Mouse (Mus musculus): ENCODE measurements around the gene Ccdc9. TPM values are rescaled to one million over a fixed set of nuclear protein-coding genes. Genes with fewer than 3 reads are reported as not detected.
"Not testable (repeated sequence)": the region's sequence is repeated elsewhere in the genome, so short reads cannot be mapped to it uniquely, and the experiment has no call there.

Ccdc9 gene
- total RNA-seq, 2 experiments from 2014 or later = 52.2 to 59.2 TPM

DNA sequence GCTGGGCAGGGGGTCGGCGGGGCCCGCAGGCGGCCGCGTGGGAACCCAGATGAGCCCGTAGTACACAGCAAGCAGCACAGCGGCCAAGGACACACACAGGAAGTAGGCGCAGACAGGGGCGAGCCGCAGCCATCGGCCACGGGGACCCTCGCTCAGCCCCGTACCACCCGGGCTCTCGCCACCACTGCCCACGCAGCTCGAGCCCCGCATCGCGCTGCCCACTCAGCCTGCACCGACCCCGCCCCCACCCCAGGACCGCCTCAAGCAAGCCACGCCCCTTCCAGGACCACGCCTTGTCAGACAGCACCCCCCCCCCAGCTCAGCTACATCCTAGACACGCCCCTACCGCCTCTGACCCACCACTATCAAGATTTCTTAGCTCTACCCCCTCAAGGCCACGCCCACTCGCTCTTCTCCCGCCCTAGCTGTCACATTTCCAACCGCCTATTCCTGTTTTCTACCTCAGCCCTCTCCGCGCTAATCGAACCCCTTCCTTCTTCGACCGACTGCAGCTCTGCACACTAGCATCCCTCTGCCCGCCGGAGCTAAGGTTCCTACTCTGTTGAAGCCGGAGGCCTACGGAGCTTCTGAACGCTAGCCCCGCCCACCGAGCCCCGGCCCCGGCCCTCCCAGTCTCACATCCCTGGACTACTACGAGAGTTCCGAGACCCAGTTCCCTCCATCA lies 13.4 kb downstream of the Ccdc9 start, which contains the start of gene Inafm1:
Inafm1 (minus strand) TSS at position 537 of the 685 bp plus-strand sequence.
- DNase-seq (ENCODE audit: low spot score in 2 of 2) = peak; percentile 76 to 80

DNA sequence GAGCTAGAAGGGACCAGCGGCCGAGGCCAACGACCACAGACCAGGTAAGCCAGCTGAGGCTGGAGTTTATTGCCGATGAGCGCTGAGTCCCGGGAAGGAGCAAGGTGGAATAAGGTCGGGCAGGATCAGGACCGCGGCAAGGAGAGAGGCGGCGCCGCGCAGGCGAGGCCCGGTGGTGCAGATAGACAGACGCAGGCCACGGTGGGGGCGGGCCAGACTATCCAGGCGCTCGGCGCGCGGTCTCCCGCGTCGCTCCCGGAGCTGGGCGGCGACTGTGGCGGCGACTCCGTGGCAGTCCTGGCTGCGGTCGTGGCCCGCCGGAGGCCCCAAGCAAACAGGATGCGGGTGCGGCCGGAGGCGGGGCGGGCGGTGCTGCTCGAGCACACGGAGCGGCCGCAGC lies 13.9 kb downstream of the Ccdc9 start:
- peak; percentile 68 to 75 for DNase-seq (ENCODE audit: low spot score in 2 of 2)

GRCm38 (mm10) chr7:16271139-16271538 lies 15.5 kb downstream of the Ccdc9 start:
- no peak for DNase-seq (ENCODE audit: low spot score in 2 of 2)

GRCm38 (mm10) chr7:16266593-16266992 lies 20.0 kb downstream of the Ccdc9 start:
- not testable (repeated sequence) for DNase-seq (ENCODE audit: low spot score in 2 of 2)

DNA sequence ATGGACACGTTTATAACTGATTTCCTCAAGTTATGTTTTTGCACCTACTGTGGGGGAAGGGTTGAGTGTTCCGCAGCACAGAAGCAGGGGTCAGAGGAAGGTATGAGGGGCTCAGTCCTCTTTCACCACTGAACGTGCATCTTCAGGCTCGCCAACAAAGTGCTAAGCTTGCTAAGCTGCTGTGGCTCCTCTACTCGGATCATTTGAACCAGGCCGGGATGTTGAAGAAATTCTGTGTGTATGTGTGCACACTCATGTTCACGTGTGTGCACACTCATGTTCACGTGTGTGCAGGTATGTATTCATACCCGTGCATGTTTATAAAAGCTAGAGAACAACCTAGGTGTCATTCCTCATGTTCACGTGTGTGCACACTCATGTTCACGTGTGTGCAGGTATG lies 20.7 kb downstream of the Ccdc9 start:
- DNase-seq (ENCODE audit: low spot score in 2 of 2) = no peak

DNA sequence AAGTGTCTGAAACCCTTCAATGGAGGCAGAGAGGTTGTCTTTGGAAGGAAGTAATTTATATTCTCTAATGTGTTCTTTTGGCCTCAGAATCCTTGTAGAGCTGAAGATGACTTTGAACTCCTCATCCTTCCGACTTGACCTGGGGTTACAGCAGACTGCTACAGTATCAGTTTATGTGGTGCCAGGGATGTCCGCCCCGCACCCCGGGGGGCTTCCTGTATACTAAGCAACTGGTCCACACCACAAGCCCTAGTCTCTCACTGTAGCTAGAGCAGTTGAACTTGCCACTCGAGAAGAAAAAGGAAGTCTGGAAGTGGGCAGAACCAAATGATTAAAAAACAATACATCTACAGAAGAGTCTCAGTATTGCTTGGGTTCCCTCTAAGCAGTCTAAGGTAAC lies 22.8 kb downstream of the Ccdc9 start:
- DNase-seq (ENCODE audit: low spot score in 2 of 2) = no peak

DNA sequence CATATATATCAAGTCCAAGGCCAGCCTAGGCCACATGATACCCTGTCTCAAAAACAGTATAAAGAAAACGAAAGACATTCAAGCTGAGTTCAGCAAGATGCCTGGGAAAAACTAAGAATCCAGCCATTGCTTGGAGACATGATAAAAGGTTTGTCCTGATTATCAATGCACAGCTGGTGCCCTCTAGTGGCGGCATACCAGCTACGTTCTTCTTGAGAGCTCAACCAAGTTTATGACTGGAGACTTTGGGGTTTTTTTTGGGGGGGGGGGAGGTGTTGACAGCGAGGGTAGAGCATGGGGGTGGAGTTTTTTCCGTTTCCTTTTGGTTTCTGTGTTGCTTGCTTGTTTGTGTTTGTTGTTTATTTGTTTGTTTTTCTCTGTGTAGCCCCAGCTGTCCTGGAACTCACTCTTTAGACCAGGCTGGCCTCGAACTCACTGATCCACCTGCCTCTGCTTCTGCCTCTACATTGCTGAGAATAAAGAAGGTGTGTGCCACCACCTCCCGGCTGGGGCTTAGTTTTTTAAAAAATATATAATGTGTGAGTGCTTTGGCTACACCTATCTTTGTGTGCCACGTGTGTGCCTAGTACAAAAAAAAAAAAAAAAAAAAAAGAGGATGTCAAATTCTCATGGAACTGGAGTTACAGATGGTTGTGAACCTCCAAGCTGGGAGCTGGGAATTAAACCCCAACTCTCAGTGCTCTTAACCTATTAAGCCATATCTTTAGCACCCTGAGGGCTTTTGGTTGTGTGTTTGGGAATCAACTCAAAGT lies 23.4 kb downstream of the Ccdc9 start:
- DNase-seq (ENCODE audit: low spot score in 2 of 2) = peak; percentile 71 to 86

- no peak for DNase-seq (ENCODE audit: low spot score in 2 of 2)
These were observed 25.5 kb downstream of the Ccdc9 start for GRCm38 (mm10) chr7:16261097-16261496.

DNA sequence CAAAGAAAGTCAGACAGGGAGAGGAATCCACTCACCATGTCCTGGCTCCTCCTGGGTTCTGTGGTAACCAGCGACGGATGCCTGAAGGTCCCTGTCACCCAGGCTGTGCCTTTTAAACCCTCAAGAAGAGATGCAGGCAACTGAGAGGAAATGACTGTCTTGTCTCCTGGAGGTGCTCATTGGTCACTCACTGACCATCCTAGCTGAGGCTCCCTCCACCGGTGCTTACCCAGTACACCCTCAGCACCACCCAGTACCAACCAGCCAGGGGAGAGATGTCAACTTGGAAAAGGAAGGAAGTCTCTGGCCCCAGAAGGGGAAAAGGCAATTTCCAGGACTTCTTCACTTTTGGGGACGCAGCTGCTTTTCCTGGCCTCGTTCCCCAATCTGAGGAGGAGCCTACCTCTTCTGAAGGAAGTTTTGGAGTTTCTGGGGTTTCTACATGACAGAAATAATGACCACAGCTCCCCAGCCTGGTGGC lies 27.4 kb downstream of the Ccdc9 start, which contains the start of gene C5ar1:
C5ar1 (minus strand) TSS at position 431 of the 481 bp plus-strand sequence.
- no peak for DNase-seq (ENCODE audit: low spot score in 2 of 2)

DNA sequence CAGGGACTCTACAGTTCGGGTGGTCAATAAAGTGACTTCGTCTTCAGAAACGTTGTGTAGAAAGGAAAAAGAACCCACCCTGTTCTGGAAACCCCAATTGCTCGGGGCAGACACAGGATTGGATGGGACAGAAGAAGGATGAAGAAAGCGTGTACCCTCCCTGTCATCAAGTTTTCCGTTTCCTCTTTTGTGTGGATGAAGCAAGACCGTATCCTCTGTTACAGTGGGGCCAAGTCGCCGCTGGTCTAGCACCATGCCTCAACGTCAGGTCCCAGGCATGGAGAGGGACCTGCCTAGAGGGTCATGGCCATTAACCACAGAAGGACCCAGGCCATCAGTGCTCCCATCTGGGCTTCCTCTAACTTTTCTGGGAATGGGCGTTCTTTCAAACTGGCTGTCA lies 28.8 kb downstream of the Ccdc9 start:
- no peak for DNase-seq (ENCODE audit: low spot score in 2 of 2)

GRCm38 (mm10) chr7:16255963-16256362 lies 30.6 kb downstream of the Ccdc9 start:
- not testable (repeated sequence) for DNase-seq (ENCODE audit: low spot score in 2 of 2)

- DNase-seq (ENCODE audit: low spot score in 2 of 2) = no peak
These were observed 32.4 kb downstream of the Ccdc9 start for GRCm38 (mm10) chr7:16254195-16254594.

DNA sequence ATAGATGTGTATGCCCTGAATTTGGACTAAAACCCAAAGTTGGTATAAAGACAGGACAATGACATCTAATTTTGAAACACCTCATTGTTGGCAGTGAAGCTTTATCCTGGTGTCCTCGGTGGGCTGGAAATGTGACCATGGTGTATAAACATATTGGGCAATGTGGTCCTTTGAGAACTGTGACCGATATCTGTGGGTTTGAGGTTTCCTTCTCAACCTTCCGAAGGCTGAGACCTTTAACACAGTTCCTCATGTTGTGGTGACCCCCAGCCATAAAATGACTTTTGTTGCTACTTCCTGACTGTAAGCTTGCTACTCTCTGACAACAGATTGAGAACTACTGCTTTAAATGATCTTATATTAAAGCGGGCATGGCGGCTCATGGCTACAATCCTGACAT lies 35.9 kb downstream of the Ccdc9 start:
- no peak for DNase-seq (ENCODE audit: low spot score in 2 of 2)

- no peak for DNase-seq (ENCODE audit: low spot score in 2 of 2)
These were observed 40.6 kb downstream of the Ccdc9 start for GRCm38 (mm10) chr7:16245958-16246357.

DNA sequence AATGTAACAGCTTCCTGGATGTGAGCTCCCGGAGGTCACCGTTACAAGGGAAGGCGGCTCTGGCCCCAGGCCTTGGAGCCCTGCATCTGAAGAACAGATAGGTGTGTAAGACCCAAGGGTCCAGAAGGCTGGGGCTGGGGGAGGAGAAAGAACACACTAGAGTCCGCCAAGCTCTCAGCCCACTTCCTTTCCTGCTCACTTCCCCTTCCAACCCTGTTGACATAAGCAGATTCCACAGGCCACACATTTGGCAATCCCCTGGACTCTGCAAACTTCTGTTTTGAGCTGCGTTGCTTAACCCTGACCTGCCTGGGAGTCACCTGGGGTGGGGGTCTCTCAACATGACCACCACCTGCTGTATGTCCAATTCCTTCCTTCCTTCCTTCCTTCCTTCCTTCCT lies 42.5 kb downstream of the Ccdc9 start, which contains the start of gene C5ar2:
C5ar2 (minus strand) TSS at position 88 of the 400 bp plus-strand sequence.
- DNase-seq (ENCODE audit: low spot score in 2 of 2) = no peak

- DNase-seq (ENCODE audit: low spot score in 2 of 2) = no peak
These were observed 44.4 kb downstream of the Ccdc9 start for GRCm38 (mm10) chr7:16242198-16242597.

DNA sequence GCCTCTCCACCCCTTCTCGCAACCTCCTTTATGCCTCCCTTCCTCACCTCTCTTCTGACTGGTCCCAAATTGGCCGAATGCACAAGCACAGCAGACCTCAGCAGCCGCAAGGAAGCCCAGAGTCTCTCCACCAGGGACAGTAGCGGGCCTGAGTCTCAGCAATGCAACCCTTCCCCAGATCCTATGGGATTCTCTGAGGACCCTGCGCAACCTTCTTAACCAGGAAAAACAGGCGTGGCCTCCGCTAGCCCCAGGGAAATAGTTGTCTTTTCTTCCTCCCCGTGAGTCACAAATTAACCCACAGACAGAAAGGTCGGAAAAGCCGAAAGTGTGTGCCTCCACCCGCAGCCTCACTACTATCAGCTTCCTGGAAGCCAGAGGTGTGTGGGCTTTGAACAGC lies 44.8 kb downstream of the Ccdc9 start:
- DNase-seq (ENCODE audit: low spot score in 2 of 2) = no peak

- no peak for DNase-seq (ENCODE audit: low spot score in 2 of 2)
These were observed 45.7 kb downstream of the Ccdc9 start for GRCm38 (mm10) chr7:16240978-16241303.

GRCm38 (mm10) chr7:16240281-16240977 lies 46.2 kb downstream of the Ccdc9 start:
- DNase-seq (ENCODE audit: low spot score in 2 of 2) = no peak

DNA sequence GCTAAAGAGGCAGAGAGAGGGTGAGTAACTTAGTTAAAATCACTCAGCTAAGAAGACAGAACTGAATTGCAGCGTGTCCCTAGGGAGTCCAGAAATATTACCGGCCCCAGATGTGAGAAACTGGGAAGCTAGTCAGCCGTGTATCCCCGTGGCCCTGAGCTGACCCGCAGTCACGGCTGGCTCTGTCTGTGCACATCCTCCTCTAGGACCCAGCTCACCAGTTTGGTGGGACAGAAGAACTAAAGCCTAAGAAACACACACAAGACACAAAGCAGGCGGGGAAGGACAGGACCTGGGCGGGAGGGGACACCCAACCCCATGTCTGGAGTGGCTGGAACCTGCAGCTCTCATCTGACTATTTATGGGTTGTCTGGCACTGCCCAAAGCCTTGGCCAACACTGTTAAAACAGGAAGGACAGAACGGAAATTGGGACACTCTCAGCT lies 47.0 kb downstream of the Ccdc9 start:
- DNase-seq (ENCODE audit: low spot score in 2 of 2) = no peak

DNA sequence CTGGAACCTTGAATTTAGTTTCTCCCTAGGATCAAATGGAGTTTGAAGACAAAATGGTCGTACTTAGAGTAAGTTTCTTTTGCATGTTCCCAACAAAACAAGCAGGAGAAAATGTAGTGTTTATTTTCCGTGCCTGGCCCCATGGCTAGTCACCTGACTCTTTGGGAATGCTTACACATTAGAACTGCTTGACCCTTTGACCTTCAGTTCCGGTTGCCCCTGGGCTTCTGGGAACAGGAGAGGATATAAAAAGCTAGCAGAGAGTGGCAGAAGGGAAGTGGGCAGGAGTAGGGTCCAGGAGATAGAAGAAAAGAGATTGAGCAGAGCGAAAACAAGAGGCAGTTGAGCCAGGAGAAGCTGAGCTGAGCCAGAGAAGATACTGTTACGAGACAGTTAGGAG lies 56.7 kb downstream of the Ccdc9 start:
- no peak for DNase-seq (ENCODE audit: low spot score in 2 of 2)

All from adrenal gland, adult 18-20 months (tissue).